Mouse (Mus musculus): ENCODE measurements around the gene Fibin. TPM values are rescaled to one million over a fixed set of nuclear protein-coding genes. Genes with fewer than 3 reads are reported as not detected.

The Fibin gene
- not detected for polyA plus RNA-seq (2017; shearing (Covaris generic))

DNA sequence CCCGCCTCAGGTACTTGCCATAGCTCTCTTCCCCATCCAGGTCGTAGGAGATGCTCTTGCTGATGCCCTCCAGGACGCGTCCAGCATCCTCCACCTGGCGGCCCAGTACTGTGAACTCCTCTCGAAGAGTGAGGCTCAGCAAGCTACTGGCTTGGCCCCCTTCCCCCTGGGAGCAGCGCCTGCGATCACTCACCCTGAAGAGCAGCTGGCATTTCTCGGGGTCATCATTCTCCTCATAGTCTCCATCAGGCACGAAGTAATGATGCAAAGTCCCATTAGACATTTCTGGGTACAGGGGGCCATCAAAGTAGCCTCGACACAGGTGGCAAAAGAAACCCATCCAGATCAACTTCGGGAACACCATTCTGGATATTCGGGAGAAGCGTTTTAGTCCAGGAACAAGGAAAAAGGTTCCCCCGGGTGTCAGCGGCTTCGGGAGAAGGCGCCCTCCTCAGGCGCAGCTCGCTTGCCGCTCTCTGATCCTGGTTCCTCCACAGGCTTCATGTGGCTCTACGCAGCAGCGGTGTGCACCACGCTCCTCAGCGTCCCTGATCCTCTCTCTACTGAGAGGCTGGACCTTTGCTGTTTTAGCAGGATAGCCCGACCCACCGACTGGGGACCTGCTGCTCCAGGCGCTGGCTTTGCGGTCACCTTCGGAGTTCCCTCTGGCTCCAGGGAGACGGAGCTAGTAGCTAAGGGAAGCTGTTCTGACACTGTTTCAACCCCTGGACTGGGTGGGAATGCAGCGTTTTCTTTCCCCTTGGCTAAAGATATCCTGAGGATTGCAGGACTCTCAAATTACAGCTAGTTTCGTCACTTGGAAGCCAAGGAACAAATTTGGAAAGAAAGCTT is at the start of gene Fibin:
TSS of gene Fibin (minus strand) at position 752 of the 852 bp plus-strand sequence.

DNA sequence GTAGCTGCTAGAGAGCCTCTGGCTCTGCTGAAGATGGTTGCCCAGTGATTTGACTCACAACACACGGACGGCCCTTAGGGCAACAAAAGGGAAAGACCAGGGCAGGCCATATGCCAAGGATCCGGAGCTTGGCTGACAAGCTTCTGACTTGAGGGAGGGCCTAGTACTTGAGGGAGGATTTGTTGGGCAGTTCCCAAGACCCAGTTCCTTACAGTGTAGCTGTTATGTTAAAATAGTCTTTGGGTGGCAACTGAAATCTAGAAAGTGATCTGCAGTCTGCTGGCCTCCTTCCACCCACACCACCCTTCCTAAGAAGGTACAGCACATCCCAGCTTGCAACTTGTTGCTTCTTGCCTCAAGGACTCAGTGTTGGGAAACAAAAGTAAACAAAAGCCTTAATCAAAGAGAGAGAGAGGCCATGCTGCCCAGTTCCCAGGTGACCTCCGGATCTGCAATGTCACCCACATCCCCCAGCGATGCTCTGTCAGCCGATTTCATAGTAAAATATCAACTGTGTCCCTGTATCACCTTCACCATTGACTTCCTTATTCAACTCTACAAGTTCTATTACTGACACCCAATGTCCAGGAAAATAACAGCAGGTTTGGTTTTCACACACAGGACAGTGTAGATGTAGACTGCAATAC is 48.4 kb downstream of the Fibin start, which contains the start of gene Bbox1:
TSS of gene Bbox1 (minus strand) at position 52 of the 647 bp plus-strand sequence.

Other genes starting within 250 kb of the Fibin start
- not detected for gene Bbox1, start 48.6 kb downstream of the Fibin start, polyA plus RNA-seq (2017; shearing (Covaris generic))
- gene Slc5a12, start 234.1 kb upstream of the Fibin start, polyA plus RNA-seq (2017; shearing (Covaris generic)): not detected